Mouse (Mus musculus) brain, embryonic 18.5 days (tissue): ENCODE results near the gene Cmya5.
"Not testable (repeated sequence)": the region's sequence is repeated elsewhere in the genome, so short reads cannot be mapped to it uniquely, and the experiment has no call there.

Experiments
- DNase-seq: peaks from one replicate; pipeline ENCODE4 v3.0.0-alpha.2; 2012; ENCODE audit warnings: low read depth, low spot score

Gene Cmya5

GRCm38 (mm10) chr13:93144336-93145167 lies at the start of gene Cmya5:
Gene Cmya5, minus strand, starts transcription at chr13:93144724.
- peak; percentile 50 for DNase-seq

- DNase-seq, result no peak
These were observed 48.1 kb upstream of the Cmya5 start for GRCm38 (mm10) chr13:93192646-93193026.

GRCm38 (mm10) chr13:93191831-93192645 lies 47.5 kb upstream of the Cmya5 start, which contains the start of gene Tent2:
Gene Tent2, minus strand, starts transcription at chr13:93192385.
- DNase-seq, result peak; percentile 90

GRCm38 (mm10) chr13:93189416-93189815 lies 44.9 kb upstream of the Cmya5 start:
- DNase-seq, result no peak

GRCm38 (mm10) chr13:93188738-93189137 lies 44.2 kb upstream of the Cmya5 start:
- DNase-seq, result no peak

- not testable (repeated sequence) for DNase-seq
These were observed 43.3 kb upstream of the Cmya5 start for GRCm38 (mm10) chr13:93187792-93188191.

- no peak for DNase-seq
These were observed 35.8 kb upstream of the Cmya5 start for GRCm38 (mm10) chr13:93180351-93180750.

- DNase-seq, result no peak
These were observed 35.0 kb upstream of the Cmya5 start for GRCm38 (mm10) chr13:93179522-93179921.

- DNase-seq, result no peak
These were observed 33.0 kb upstream of the Cmya5 start for GRCm38 (mm10) chr13:93177571-93177970.

GRCm38 (mm10) chr13:93163303-93163702 lies 18.8 kb upstream of the Cmya5 start:
- no peak for DNase-seq

- no peak for DNase-seq
These were observed 17.9 kb upstream of the Cmya5 start for GRCm38 (mm10) chr13:93162456-93162855.

- DNase-seq, result no peak
These were observed 13.7 kb upstream of the Cmya5 start for GRCm38 (mm10) chr13:93158261-93158660.

- no peak for DNase-seq
These were observed 8.8 kb upstream of the Cmya5 start for GRCm38 (mm10) chr13:93153280-93153679.

- DNase-seq, result no peak
These were observed 673 bp downstream of the Cmya5 start for GRCm38 (mm10) chr13:93143819-93144283.

GRCm38 (mm10) chr13:93141184-93141583 lies 3.3 kb downstream of the Cmya5 start:
- DNase-seq, result no peak

GRCm38 (mm10) chr13:93138059-93138458 lies 6.5 kb downstream of the Cmya5 start:
- no peak for DNase-seq

GRCm38 (mm10) chr13:93137098-93137497 lies 7.4 kb downstream of the Cmya5 start:
- no peak for DNase-seq

GRCm38 (mm10) chr13:93136251-93136650 lies 8.3 kb downstream of the Cmya5 start:
- DNase-seq, result no peak

- DNase-seq, result no peak
These were observed 9.0 kb downstream of the Cmya5 start for GRCm38 (mm10) chr13:93135501-93135900.

- DNase-seq, result no peak
These were observed 13.8 kb downstream of the Cmya5 start for GRCm38 (mm10) chr13:93130674-93131073.

GRCm38 (mm10) chr13:93128961-93129360 lies 15.6 kb downstream of the Cmya5 start:
- DNase-seq, result no peak

- DNase-seq, result no peak
These were observed 16.2 kb downstream of the Cmya5 start for GRCm38 (mm10) chr13:93128111-93128860.
